Mouse (Mus musculus): ENCODE measurements around the gene Tmem220. TPM values are rescaled to one million over a fixed set of nuclear protein-coding genes. Genes with fewer than 3 reads are reported as not detected.

Gene Tmem220
- polyA plus RNA-seq, 1 experiment from 2014 or later, result 1.1 TPM

Other genes starting within 250 kb of the Tmem220 start
- gene Pirt, start 113.2 kb upstream of the Tmem220 start, polyA plus RNA-seq (2014; fragmentation: Nextera tagmentation; extraction: Ambion mirVana), result 5.6 and 6.0 TPM in 2 replicates
- gene Tmem238l, start 68.5 kb upstream of the Tmem220 start, polyA plus RNA-seq (2014; fragmentation: Nextera tagmentation; extraction: Ambion mirVana), result 0.67 and 0.68 TPM in 2 replicates
- 25.3 and 28.2 TPM in 2 replicates for gene Adprm, start 27.4 kb downstream of the Tmem220 start, polyA plus RNA-seq (2014; fragmentation: Nextera tagmentation; extraction: Ambion mirVana)
- 18.1 and 20.4 TPM in 2 replicates for gene Sco1, start 27.5 kb downstream of the Tmem220 start, polyA plus RNA-seq (2014; fragmentation: Nextera tagmentation; extraction: Ambion mirVana)
- 0.30 and 0.46 TPM in 2 replicates for gene Myh3, start 53.1 kb downstream of the Tmem220 start, polyA plus RNA-seq (2014; fragmentation: Nextera tagmentation; extraction: Ambion mirVana)
- gene Myh2, start 145.9 kb downstream of the Tmem220 start, polyA plus RNA-seq (2014; fragmentation: Nextera tagmentation; extraction: Ambion mirVana), result 0.05 TPM in 1 of 2 replicates, not detected in the other
- 0.05 TPM in 1 of 2 replicates, not detected in the other for gene Myh1, start 174.9 kb downstream of the Tmem220 start, polyA plus RNA-seq (2014; fragmentation: Nextera tagmentation; extraction: Ambion mirVana)
- 0.09 TPM in 1 of 2 replicates, not detected in the other for gene Myh4, start 212.9 kb downstream of the Tmem220 start, polyA plus RNA-seq (2014; fragmentation: Nextera tagmentation; extraction: Ambion mirVana)

Data from intestine, embryonic 14.5 days (tissue).